Mouse (Mus musculus) hindbrain, embryonic 11.5 days (tissue): ENCODE data around the gene Rab29. TPM values are rescaled to one million over a fixed set of nuclear protein-coding genes. Genes with fewer than 3 reads are reported as not detected.

Source experiments
- ATAC-seq: fragments of 200-750 bp; cut with Nextera tagmentation; 2 replicates; pipeline ENCODE4 v1.8.0; 2017; ENCODE audit warnings: mild to moderate bottlenecking, moderate TSS enrichment, moderate library complexity; ENCODE audit not compliant: low FRiP score
- DNase-seq: peaks from one replicate; pipeline ENCODE4 v3.0.0-alpha.2; 2015; ENCODE audit warnings: low spot score
- H3K27ac ChIP-seq: fragments of 300-500 bp; sonication (generic); 2 replicates; pipeline ENCODE4 v1.5.1; 2014; ENCODE audit warnings: mild to moderate bottlenecking, low read depth, low read length
- H3K27me3 ChIP-seq: fragments of 300-500 bp; sonication (generic); 2 replicates; pipeline ENCODE4 v1.6.1; 2014; ENCODE audit warnings: mild to moderate bottlenecking, low read length, moderate library complexity, mixed read lengths; ENCODE audit not compliant: control insufficient read depth, insufficient read depth
- H3K36me3 ChIP-seq: fragments of 300-500 bp; sonication (generic); 2 replicates; pipeline ENCODE4 v1.6.1; 2014; ENCODE audit warnings: mild to moderate bottlenecking, low read length, moderate library complexity, mixed read lengths; ENCODE audit not compliant: control insufficient read depth, insufficient read depth
- H3K4me1 ChIP-seq: fragments of 300-500 bp; sonication (generic); replicated peaks from 2 replicates; pipeline ENCODE4 v1.6.1; 2014; ENCODE audit warnings: low read length, mixed read lengths; ENCODE audit not compliant: control insufficient read depth, insufficient read depth
- H3K4me2 ChIP-seq: fragments of 300-500 bp; sonication (generic); replicated peaks from 2 replicates; pipeline ENCODE4 v1.6.1; 2014; ENCODE audit warnings: mild to moderate bottlenecking, low read depth, low read length
- H3K4me3 ChIP-seq: fragments of 300-500 bp; sonication (generic); 2 replicates; pipeline ENCODE4 v1.5.1; 2014; ENCODE audit warnings: low read depth, low read length
- H3K9ac ChIP-seq: fragments of 300-500 bp; sonication (generic); 2 replicates; pipeline ENCODE4 v1.6.1; 2014; ENCODE audit warnings: low read depth, low read length
- H3K9me3 ChIP-seq: fragments of 300-500 bp; sonication (generic); 2 replicates; pipeline ENCODE4 v1.6.1; 2016; ENCODE audit warnings: low read length; ENCODE audit not compliant: control insufficient read depth
- WGBS: fragments of 180-500 bp; shearing (Covaris S2); extraction: QIAGEN DNeasy Blood & Tissue Kit; methylation state at CpG from one replicate; pipeline ENCODE4 v1.1.7; 2014; 5-methylcytosine and 5-hydroxymethylcytosine counted together
- polyA plus RNA-seq: library from polyadenylated mRNA; unstranded; fragments of >200 nt; fragmentation: Nextera tagmentation; extraction: Ambion mirVana; gene quantifications from 2 replicates; pipeline ENCODE4 v1.2.1, GENCODE M21; 2014

Gene Rab29
- polyA plus RNA-seq, 1 experiment from 2014 or later: 14.5 TPM

DNA sequence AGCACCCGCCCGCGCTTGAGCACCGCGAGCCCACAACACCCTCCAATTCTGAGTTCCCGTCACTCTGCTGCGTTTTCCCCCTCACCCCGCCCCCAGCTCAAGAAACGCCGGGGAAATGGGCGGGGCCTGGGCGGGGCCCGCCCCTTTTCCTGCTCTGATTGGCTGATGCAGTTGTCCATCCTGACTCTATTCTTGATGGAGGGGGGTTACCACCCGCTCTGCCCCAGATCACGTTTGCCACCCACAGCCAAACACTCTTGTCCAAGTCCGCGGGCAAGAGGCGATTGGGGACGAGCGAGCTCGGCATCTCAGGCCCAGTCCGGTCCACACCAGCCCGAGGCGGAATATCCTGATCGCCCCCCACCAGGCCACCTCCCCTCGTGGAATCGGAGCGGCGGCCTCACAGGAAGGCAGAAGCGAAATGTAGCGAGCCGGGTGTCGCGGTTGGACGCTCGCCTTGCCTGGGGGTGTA lies 39.2 kb upstream of the Rab29 start:
- H3K4me2 ChIP-seq: peak overlapping the region; percentile 75
- H3K27me3 ChIP-seq: no peaks in the 10 kb centered on the region
- H3K9ac ChIP-seq: peak overlapping the region; percentile 72
- peak overlapping the region; percentile 44; the same call in 1 of the 2 replicates for H3K27ac ChIP-seq
- DNase-seq (peak; percentile 99), ATAC-seq (peak; percentile 96)
- peak overlapping the region; percentile 49 for H3K4me3 ChIP-seq
- under 1% methylated on average over 33 of the region's 36 CpGs for WGBS
- 0 out of 2 replicates have a peak, but pooled peaks cover 3% of the 10 kb centered on the region for H3K4me1 ChIP-seq
- no peaks in the 10 kb centered on the region for H3K36me3 ChIP-seq
- H3K9me3 ChIP-seq: no peaks in the 10 kb centered on the region

DNA sequence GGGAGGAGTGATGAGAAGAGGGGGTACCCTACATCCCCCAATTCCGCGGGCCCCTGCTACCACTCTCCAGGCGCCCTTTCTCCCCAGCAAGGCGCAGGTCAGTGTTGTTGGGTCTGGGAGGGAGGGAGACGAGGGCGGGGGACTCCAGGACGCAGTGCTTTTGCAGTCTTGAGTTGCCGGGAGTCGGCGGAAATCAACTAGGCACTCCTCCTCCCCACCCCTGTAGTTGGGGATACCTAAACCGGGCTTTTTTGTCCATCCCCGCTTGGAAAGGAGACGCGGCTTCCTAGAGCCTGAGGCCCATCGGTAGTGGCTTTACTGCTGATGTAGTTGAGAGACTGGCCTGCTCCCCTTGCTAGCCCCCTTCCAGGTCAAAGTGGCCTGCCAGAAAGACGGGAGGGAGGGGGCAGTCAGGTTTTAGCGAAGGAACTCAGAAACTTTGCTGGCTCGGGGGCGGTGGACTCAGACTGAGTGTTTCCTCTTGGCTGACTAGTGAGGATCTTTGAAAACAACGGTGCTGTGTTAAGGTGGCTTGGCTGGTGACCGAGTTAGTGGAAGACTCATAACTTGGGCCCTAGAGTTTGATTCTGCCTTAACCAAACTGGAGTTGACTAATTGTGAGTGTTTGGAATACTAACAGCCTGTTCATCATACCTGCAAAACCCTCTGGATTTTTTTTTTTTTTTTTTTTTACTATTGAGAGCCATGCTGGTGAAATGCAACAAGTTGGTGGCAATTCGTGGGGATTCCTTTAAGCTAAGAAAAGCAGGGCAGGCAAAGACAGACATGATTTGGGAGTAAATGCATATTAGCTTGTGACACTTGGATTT lies 38.5 kb upstream of the Rab29 start:
- no peaks in the 10 kb centered on the region for H3K27me3 ChIP-seq
- WGBS: 1% methylated on average over 20 of the region's 22 CpGs

DNA sequence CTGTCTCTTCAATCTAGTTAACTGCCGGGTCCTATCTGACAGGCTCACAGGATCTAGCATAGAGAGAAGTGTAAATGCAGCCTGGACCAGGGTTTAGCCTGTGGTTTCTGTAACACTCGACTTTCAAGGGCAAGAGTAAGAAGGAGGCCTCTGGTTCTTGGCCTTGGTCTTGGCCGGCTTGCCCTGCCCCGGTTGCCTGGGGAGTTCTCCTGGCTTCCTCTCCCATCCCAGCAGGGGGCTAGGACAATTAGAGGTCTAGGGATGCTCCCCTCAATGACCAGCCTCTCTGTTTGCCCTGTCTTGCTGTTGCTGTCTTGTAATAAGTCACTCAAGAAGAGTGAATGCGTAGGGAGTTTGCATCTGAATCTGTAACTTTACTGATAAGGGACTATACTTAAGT lies 37.7 kb upstream of the Rab29 start:
- H3K27me3 ChIP-seq: no peaks in the 10 kb centered on the region
- ATAC-seq: no peak
- H3K27ac ChIP-seq: no peak overlapping the region
- no peak for DNase-seq
- peak overlapping the region; percentile 6 for H3K4me2 ChIP-seq
- H3K36me3 ChIP-seq: no peaks in the 10 kb centered on the region
- no peak overlapping the region for H3K9ac ChIP-seq
- 0 out of 2 replicates have a peak, but pooled peaks cover 3% of the 10 kb centered on the region for H3K4me1 ChIP-seq
- no peaks in the 10 kb centered on the region for H3K9me3 ChIP-seq
- H3K4me3 ChIP-seq: 0 out of 2 replicates have a peak overlapping the region, but pooled peaks have one; percentile 49
- WGBS: 50% methylated on average over 5 of the region's 5 CpGs

More for the DNA sequence above, 38.5 kb upstream of the Rab29 start:
- H3K27ac ChIP-seq: peak overlapping the region; percentile 44; the same call in 1 of the 2 replicates
- no peaks in the 10 kb centered on the region for H3K36me3 ChIP-seq
- ATAC-seq: peak; percentile 78
- peak overlapping the region; percentile 72 for H3K9ac ChIP-seq
- peak overlapping the region; percentile 49 for H3K4me3 ChIP-seq
- H3K9me3 ChIP-seq: no peaks in the 10 kb centered on the region
- peak overlapping the region; percentile 75 for H3K4me2 ChIP-seq
- DNase-seq: peak; percentile 72
- H3K4me1 ChIP-seq: 0 out of 2 replicates have a peak, but pooled peaks cover 3% of the 10 kb centered on the region

DNA sequence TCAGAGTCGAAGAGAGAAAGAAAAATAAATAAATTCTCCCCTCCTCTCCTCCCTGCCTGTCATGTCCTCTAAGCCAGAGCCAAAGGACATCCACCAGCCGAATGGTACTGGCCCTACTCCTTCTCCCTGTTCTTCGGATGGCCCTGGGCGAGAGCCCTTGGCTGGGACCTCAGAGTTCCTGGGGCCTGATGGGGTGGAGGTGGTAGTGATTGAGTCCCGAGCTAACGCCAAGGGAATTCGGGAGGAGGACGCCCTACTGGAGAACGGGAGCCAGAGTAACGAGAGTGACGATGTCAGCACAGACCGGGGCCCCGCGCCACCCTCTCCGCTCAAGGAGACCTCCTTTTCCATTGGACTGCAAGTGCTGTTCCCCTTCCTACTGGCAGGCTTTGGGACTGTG lies 36.5 kb upstream of the Rab29 start:
- DNase-seq (no peak), ATAC-seq (no peak)
- H3K27ac ChIP-seq: no peak overlapping the region
- no peaks in the 10 kb centered on the region for H3K27me3 ChIP-seq
- no peak overlapping the region for H3K4me2 ChIP-seq
- no peaks in the 10 kb centered on the region for H3K36me3 ChIP-seq
- 0 out of 2 replicates have a peak, but pooled peaks cover 3% of the 10 kb centered on the region for H3K4me1 ChIP-seq
- no peak overlapping the region for H3K4me3 ChIP-seq
- H3K9me3 ChIP-seq: no peaks in the 10 kb centered on the region
- H3K9ac ChIP-seq: no peak overlapping the region
- 91% methylated on average over 15 of the region's 15 CpGs for WGBS

DNA sequence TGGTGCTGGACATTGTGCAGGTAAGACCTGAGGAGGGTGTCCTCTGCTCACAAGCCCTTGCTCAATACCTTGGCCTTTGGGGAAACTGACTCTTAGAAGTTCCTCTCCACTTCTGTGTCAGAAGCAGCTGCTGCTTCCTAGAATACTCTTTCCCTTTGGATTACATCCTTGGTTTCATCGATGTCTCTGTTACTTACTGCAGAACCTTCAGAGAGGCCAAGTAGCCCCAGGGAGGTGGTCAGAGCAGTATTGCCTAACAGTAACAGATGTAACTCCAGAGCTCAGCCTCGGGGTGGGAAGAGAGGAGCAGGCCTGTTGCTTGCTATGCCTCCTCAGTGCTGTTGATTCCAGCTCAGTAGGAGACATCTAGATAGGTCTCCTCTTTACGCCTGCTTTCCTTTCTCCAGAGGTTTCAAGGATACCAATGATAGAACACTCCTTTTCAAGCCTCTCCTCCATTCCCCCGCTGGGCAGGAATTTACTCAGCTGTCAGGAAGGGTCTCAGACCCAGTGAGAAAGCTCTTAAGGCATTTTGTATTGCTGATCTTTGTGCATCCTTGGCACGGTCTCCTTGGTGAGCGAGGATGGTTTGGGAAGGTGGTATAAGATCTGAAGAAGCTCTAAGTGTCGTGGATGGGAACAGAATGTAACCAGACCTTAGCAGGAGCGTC lies 35.9 kb upstream of the Rab29 start:
- Histone ChIP-seq H3K36me3 (no peaks in the 10 kb centered on the region), H3K4me1 (0 out of 2 replicates have a peak, but pooled peaks cover 3% of the 10 kb centered on the region), H3K4me2 (no peak overlapping the region), H3K27ac (no peak overlapping the region), H3K4me3 (no peak overlapping the region), H3K9me3 (no peaks in the 10 kb centered on the region), H3K27me3 (no peaks in the 10 kb centered on the region), H3K9ac (no peak overlapping the region)
- DNase-seq: no peak
- ATAC-seq: no peak
- 73% methylated on average over 8 of the region's 8 CpGs for WGBS

DNA sequence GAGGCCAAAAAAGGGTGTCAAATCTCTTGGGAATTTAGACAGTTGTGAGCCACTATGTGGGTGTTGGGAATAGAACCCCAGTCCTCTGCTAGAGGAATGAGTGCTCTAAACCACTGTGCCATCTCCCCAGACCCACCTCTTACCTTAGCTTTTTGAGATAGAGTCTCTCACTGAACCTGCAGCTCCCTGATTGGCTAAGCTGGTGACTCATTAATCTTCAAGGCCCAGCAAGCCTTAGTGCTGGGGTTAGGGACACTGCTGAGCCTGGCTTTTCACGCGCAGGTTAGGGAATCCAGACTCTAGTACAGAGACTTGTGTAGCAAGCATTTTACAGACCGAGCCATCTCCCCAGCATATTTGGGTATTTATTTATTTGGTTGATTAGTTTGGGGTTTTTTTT lies 30.0 kb upstream of the Rab29 start:
- WGBS: 78% methylated on average over 3 of the region's 3 CpGs
- H3K27ac ChIP-seq: no peak overlapping the region

DNA sequence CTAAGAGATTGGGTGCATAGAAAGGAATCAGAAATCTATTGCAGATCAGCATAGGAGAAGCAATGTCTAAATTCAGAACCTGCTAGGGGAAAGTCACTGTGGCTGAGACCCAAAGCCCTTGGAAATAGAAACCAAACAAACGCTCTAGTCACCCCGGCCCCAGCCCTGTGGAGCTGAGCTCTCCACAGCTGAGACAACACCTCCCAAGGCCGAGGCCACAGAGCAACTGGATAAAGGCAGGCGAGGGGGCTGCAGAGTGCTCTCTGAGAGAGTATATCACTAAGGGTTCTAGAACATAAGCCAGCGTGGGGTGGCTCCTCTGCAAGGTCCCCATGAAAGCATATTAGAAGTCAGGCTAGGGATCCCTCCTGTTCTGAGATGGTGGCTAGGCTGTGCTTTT lies 28.5 kb upstream of the Rab29 start:
- H3K27ac ChIP-seq: no peak overlapping the region
- H3K4me1 ChIP-seq: no peaks in the 10 kb centered on the region
- no peaks in the 10 kb centered on the region for H3K9me3 ChIP-seq
- no peaks in the 10 kb centered on the region for H3K36me3 ChIP-seq
- ATAC-seq (no peak), DNase-seq (no peak)
- no peak overlapping the region for H3K9ac ChIP-seq
- no peak overlapping the region for H3K4me3 ChIP-seq
- WGBS: 65% methylated on average over 5 of the region's 5 CpGs
- H3K4me2 ChIP-seq: no peak overlapping the region
- H3K27me3 ChIP-seq: no peaks in the 10 kb centered on the region

More for the DNA sequence above, 30.0 kb upstream of the Rab29 start:
- Histone ChIP-seq H3K27me3 (no peaks in the 10 kb centered on the region), H3K9ac (no peak overlapping the region), H3K4me3 (no peak overlapping the region), H3K9me3 (no peaks in the 10 kb centered on the region), H3K4me2 (no peak overlapping the region), H3K36me3 (no peaks in the 10 kb centered on the region), H3K4me1 (no peaks in the 10 kb centered on the region)
- DNase-seq (no peak), ATAC-seq (no peak)

DNA sequence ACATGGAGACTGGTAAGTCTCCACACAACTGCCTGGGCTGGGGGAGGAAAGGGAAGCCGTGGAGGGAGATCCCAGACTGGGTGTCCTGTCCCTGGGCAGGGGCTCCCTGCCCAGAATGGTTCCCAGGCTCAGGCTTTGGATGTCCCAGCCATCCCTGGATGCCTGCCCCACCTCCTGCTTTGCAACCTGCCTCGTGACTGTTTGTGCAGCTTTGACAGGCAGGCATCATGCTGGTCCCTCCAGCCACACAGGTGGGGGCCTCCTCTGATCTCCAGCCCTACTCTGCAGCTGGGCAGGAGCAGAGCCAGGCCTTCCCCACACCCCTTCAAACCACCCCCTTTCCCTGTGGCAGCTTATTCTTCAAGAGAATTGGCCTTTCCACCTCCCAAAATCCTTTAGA lies 27.7 kb upstream of the Rab29 start:
- 23% methylated on average over 2 of the region's 2 CpGs for WGBS
- no peak overlapping the region for H3K27ac ChIP-seq
- H3K27me3 ChIP-seq: no peaks in the 10 kb centered on the region
- no peaks in the 10 kb centered on the region for H3K4me1 ChIP-seq
- no peaks in the 10 kb centered on the region for H3K9me3 ChIP-seq
- no peak overlapping the region for H3K4me3 ChIP-seq
- ATAC-seq (no peak), DNase-seq (no peak)
- H3K9ac ChIP-seq: no peak overlapping the region
- H3K36me3 ChIP-seq: no peaks in the 10 kb centered on the region
- H3K4me2 ChIP-seq: no peak overlapping the region
